Mouse (Mus musculus): ENCODE measurements at regions not wholly inside any gene's neighbourhood (a gene's known extent, or its start where the extent isn't known, plus 50 kb on each side); places are given as distances from the start of the nearest gene placed in this dataset.
"Not testable (repeated sequence)": the region's sequence is repeated elsewhere in the genome, so short reads cannot be mapped to it uniquely, and the experiment has no call there.

- DNase-seq (ENCODE audit: low spot score in 2 of 2): no peak
- no peak overlapping the region for H3K4me3 ChIP-seq
- TF ChIP-seq CTCF (conservative IDR thresholded peaks at IDR 0.05): no peak
- no peak overlapping the region for H3K27ac ChIP-seq
These were observed 307.4 kb downstream of the Phex start for GRCm38 (mm10) chrX:157107747-157108146.

GRCm38 (mm10) chrX:157080025-157080424 is 335.1 kb downstream of the Phex start:
- TF ChIP-seq CTCF (conservative IDR thresholded peaks at IDR 0.05): no peak
- H3K4me3 ChIP-seq: no peak overlapping the region
- peak in 1 of 2 experiments; percentile 0 for DNase-seq (ENCODE audit: low spot score in 2 of 2)
- peak overlapping the region; percentile 36; the same call in 1 of the 2 replicates for H3K27ac ChIP-seq

GRCm38 (mm10) chrX:157079606-157080005 is 335.5 kb downstream of the Phex start:
- peak overlapping the region; percentile 36; the same call in 1 of the 2 replicates for H3K27ac ChIP-seq
- TF ChIP-seq CTCF (conservative IDR thresholded peaks at IDR 0.05): no peak
- DNase-seq (ENCODE audit: low spot score in 2 of 2): peak in 1 of 2 experiments; percentile 9
- H3K4me3 ChIP-seq: no peak overlapping the region

GRCm38 (mm10) chrX:157078061-157078460 is 337.1 kb downstream of the Phex start:
- H3K27ac ChIP-seq; H3K4me3 ChIP-seq; DNase-seq (ENCODE audit: low spot score in 2 of 2): not testable (repeated sequence)

GRCm38 (mm10) chrX:157076193-157076592 is 338.9 kb downstream of the Phex start:
- no peak for DNase-seq (ENCODE audit: low spot score in 2 of 2)
- Histone ChIP-seq H3K4me3 (no peak overlapping the region), H3K27ac (no peak overlapping the region)
- TF ChIP-seq CTCF (conservative IDR thresholded peaks at IDR 0.05): no peak

- Histone ChIP-seq H3K27ac (no peak overlapping the region), H3K4me3 (no peak overlapping the region)
- TF ChIP-seq CTCF (conservative IDR thresholded peaks at IDR 0.05): no peak
- no peak for DNase-seq (ENCODE audit: low spot score in 2 of 2)
These were observed 363.3 kb downstream of the Phex start for GRCm38 (mm10) chrX:157051629-157052315.

- Histone ChIP-seq H3K4me3 (no peak overlapping the region), H3K27ac (no peak overlapping the region)
- no peak for TF ChIP-seq CTCF (conservative IDR thresholded peaks at IDR 0.05)
- no peak for DNase-seq (ENCODE audit: low spot score in 2 of 2)
These were observed 386.2 kb downstream of the Phex start for GRCm38 (mm10) chrX:157028913-157029312.

- no peak overlapping the region for H3K4me3 ChIP-seq
- H3K27ac ChIP-seq: no peak overlapping the region
- TF ChIP-seq CTCF (conservative IDR thresholded peaks at IDR 0.05): no peak
- DNase-seq (ENCODE audit: low spot score in 2 of 2): no peak
These were observed 390.8 kb downstream of the Phex start for GRCm38 (mm10) chrX:157024343-157024742.

GRCm38 (mm10) chrX:157021851-157022250 is 393.3 kb downstream of the Phex start:
- DNase-seq (ENCODE audit: low spot score in 2 of 2): no peak
- no peak for TF ChIP-seq CTCF (conservative IDR thresholded peaks at IDR 0.05)
- no peak overlapping the region for H3K27ac ChIP-seq
- H3K4me3 ChIP-seq: no peak overlapping the region

GRCm38 (mm10) chrX:157020337-157020736 is 394.8 kb downstream of the Phex start:
- Histone ChIP-seq H3K4me3 (no peak overlapping the region), H3K27ac (no peak overlapping the region)
- TF ChIP-seq CTCF (conservative IDR thresholded peaks at IDR 0.05): no peak
- DNase-seq (ENCODE audit: low spot score in 2 of 2): no peak

- no peak for TF ChIP-seq CTCF (conservative IDR thresholded peaks at IDR 0.05)
- Histone ChIP-seq H3K4me3 (no peak overlapping the region), H3K27ac (no peak overlapping the region)
- no peak for DNase-seq (ENCODE audit: low spot score in 2 of 2)
These were observed 425.1 kb downstream of the Phex start for GRCm38 (mm10) chrX:156989986-156990518.

- no peak for TF ChIP-seq CTCF (conservative IDR thresholded peaks at IDR 0.05)
- no peak for DNase-seq (ENCODE audit: low spot score in 2 of 2)
- Histone ChIP-seq H3K27ac (no peak overlapping the region), H3K4me3 (no peak overlapping the region)
These were observed 468.0 kb downstream of the Phex start for GRCm38 (mm10) chrX:156947093-156947492.

- Histone ChIP-seq H3K4me3 (no peak overlapping the region), H3K27ac (no peak overlapping the region)
- no peak for DNase-seq (ENCODE audit: low spot score in 2 of 2)
- no peak for TF ChIP-seq CTCF (conservative IDR thresholded peaks at IDR 0.05)
These were observed 470.9 kb downstream of the Phex start for GRCm38 (mm10) chrX:156944223-156944622.

- peak; percentile 59 for TF ChIP-seq CTCF (conservative IDR thresholded peaks at IDR 0.05)
- Histone ChIP-seq H3K27ac (no peak overlapping the region), H3K4me3 (no peak overlapping the region)
- peak in 1 of 2 experiments; percentile 9 for DNase-seq (ENCODE audit: low spot score in 2 of 2)
These were observed 501.7 kb downstream of the Phex start for GRCm38 (mm10) chrX:156913363-156913762.
